Mouse (Mus musculus): ENCODE measurements at regions not wholly inside any gene's neighbourhood (a gene's known extent, or its start where the extent isn't known, plus 50 kb on each side); places are given as distances from the start of the nearest gene placed in this dataset.

- DNase-seq (ENCODE audit: low read depth, low spot score): no peak
Observed at GRCm38 (mm10) chr6:74282842-74283241, 813.4 kb upstream of the 4931417E11Rik start.

- DNase-seq (ENCODE audit: low read depth, low spot score): no peak
Observed at GRCm38 (mm10) chr6:74274232-74274631, 804.8 kb upstream of the 4931417E11Rik start.

- no peak for DNase-seq (ENCODE audit: low read depth, low spot score)
Observed at GRCm38 (mm10) chr6:74271156-74271897, 801.9 kb upstream of the 4931417E11Rik start.

- DNase-seq (ENCODE audit: low read depth, low spot score): peak; percentile 53
Observed at GRCm38 (mm10) chr6:74266601-74267000, 797.1 kb upstream of the 4931417E11Rik start.
